Mouse (Mus musculus) embryonic facial prominence, embryonic 11.5 days (tissue): Measurements from ENCODE around the gene Acsl1. TPM values are rescaled to one million over a fixed set of nuclear protein-coding genes. Genes with fewer than 3 reads are reported as not detected.

Experiments used
- ATAC-seq: fragments of 200-750 bp; cut with Nextera tagmentation; replicated peaks from 2 replicates; pipeline ENCODE4 v1.8.0; 2017; ENCODE audit warnings: low read depth; ENCODE audit not compliant: insufficient number of reproducible peaks, low FRiP score, low TSS enrichment
- DNase-seq: peaks from one replicate; pipeline ENCODE4 v3.0.0-alpha.2; 2015; ENCODE audit warnings: low spot score
- H3K27ac ChIP-seq: fragments of 300-500 bp; sonication (generic); replicated peaks from 2 replicates; pipeline ENCODE4 v1.5.1; 2014; ENCODE audit warnings: mild to moderate bottlenecking, low read depth, low read length, control low read depth
- H3K27me3 ChIP-seq: fragments of 300-500 bp; sonication (generic); 2 replicates; pipeline ENCODE4 v1.6.1; 2014; ENCODE audit warnings: mild to moderate bottlenecking, low read length, moderate library complexity, mixed read lengths; ENCODE audit not compliant: control insufficient read depth, insufficient read depth
- H3K36me3 ChIP-seq: fragments of 300-500 bp; sonication (generic); replicated peaks from 2 replicates; pipeline ENCODE4 v1.6.1; 2014; ENCODE audit warnings: low read depth, mild to moderate bottlenecking, low read length, moderate library complexity, mixed read lengths; ENCODE audit not compliant: control insufficient read depth, insufficient read depth
- H3K4me1 ChIP-seq: fragments of 300-500 bp; sonication (generic); 2 replicates; pipeline ENCODE4 v1.6.1; 2014; ENCODE audit warnings: low read length, mixed read lengths; ENCODE audit not compliant: control insufficient read depth, insufficient read depth
- H3K4me2 ChIP-seq: fragments of 300-500 bp; sonication (generic); 2 replicates; pipeline ENCODE4 v1.6.1; 2014; ENCODE audit warnings: low read depth, mild to moderate bottlenecking, control low read depth, low read length, moderate library complexity
- H3K4me3 ChIP-seq: fragments of 300-500 bp; sonication (generic); 2 replicates; pipeline ENCODE4 v1.5.1; 2014; ENCODE audit warnings: low read depth, low read length, control low read depth
- H3K9ac ChIP-seq: fragments of 300-500 bp; sonication (generic); replicated peaks from 2 replicates; pipeline ENCODE4 v1.6.1; 2014; ENCODE audit warnings: mild to moderate bottlenecking, control low read depth, low read length
- H3K9me3 ChIP-seq: fragments of 300-500 bp; sonication (generic); replicated peaks from 2 replicates; pipeline ENCODE4 v1.6.1; 2016; ENCODE audit warnings: mild to moderate bottlenecking, low read length, inconsistent platforms, mixed read lengths; ENCODE audit not compliant: control insufficient read depth
- WGBS: fragments of 180-500 bp; shearing (Covaris S2); extraction: QIAGEN DNeasy Blood & Tissue Kit; methylation state at CpG from one replicate; pipeline ENCODE4 v1.1.7; 2014; 5-methylcytosine and 5-hydroxymethylcytosine counted together
- polyA plus RNA-seq: library from polyadenylated mRNA; unstranded; fragments of >200 nt; fragmentation: Nextera tagmentation; extraction: Ambion mirVana; gene quantifications from 2 replicates; pipeline ENCODE4 v1.2.1, GENCODE M21; 2014

The Acsl1 gene
- polyA plus RNA-seq, 1 experiment from 2014 or later: 11.7 TPM

DNA sequence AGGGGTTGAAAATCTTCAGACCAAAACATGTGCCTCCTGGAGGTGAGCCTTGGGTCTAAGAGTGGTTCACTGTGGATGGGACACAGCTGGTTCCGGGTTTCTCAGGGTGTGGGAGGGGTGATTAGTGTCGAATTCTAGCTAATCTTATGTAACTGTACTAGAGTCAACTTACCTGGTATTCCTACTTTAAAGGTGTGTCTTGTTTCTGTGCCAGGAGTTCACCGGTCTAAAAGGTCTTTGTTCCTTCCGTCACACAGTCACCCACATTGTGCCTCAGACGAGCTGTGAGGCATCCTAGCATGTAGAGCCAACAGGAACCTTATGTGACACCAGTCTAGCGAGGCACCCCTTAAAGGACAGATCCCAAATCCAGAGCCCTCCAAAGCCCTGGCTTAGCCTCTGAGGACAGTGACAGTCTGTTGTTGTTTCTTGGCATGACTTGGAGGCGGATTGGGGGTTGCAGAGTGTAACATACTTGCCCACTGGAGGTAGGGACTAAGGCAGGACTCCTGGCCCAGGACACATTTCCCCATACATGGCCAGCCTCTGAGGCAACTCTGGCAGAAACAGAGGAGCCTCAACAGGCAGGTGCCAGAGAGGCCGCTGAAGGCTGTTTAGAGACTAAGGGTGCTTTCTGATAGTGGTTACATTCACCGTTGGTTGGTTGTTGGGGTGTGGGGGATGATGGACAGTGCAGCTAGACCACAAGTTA is 7.1 kb downstream of the Acsl1 start:
- no peaks in the 10 kb centered on the region; the same call in 1 of the 2 replicates for H3K4me1 ChIP-seq
- WGBS: 81% methylated on average over 9 of the region's 9 CpGs
- H3K27ac ChIP-seq: no peak overlapping the region
- H3K4me3 ChIP-seq: no peak overlapping the region
- ATAC-seq (no peak), DNase-seq (no peak)
- no peaks in the 10 kb centered on the region for H3K27me3 ChIP-seq
- no peaks in the 10 kb centered on the region for H3K36me3 ChIP-seq
- no peak overlapping the region for H3K4me2 ChIP-seq
- H3K9me3 ChIP-seq: no peaks in the 10 kb centered on the region
- no peak overlapping the region for H3K9ac ChIP-seq

DNA sequence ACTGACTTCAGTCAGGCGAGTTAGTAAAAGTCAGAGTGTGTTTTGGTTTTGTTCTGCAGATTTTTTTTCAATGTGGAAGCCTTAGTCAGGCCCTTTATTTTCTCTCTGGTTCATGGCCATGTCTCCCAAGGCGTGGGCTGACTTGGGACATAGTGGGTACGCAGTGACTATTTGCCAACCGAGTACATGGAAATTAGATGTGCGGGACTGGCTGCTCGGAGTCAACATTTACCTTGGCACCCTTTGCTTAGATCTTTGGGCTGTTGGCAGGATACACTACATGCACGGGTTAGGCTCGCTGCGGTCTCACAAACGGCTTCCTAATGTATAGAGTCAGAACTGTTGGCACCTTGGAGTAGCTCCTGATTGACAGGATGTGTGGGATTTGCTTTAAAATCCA is 7.9 kb downstream of the Acsl1 start:
- ATAC-seq: no peak
- H3K4me3 ChIP-seq: no peak overlapping the region
- no peaks in the 10 kb centered on the region; the same call in 1 of the 2 replicates for H3K4me1 ChIP-seq
- no peaks in the 10 kb centered on the region for H3K36me3 ChIP-seq
- H3K9me3 ChIP-seq: no peaks in the 10 kb centered on the region
- WGBS: 90% methylated on average over 10 of the region's 10 CpGs
- H3K27ac ChIP-seq: no peak overlapping the region
- no peak overlapping the region for H3K4me2 ChIP-seq
- H3K27me3 ChIP-seq: no peaks in the 10 kb centered on the region
- no peak for DNase-seq
- no peak overlapping the region for H3K9ac ChIP-seq

DNA sequence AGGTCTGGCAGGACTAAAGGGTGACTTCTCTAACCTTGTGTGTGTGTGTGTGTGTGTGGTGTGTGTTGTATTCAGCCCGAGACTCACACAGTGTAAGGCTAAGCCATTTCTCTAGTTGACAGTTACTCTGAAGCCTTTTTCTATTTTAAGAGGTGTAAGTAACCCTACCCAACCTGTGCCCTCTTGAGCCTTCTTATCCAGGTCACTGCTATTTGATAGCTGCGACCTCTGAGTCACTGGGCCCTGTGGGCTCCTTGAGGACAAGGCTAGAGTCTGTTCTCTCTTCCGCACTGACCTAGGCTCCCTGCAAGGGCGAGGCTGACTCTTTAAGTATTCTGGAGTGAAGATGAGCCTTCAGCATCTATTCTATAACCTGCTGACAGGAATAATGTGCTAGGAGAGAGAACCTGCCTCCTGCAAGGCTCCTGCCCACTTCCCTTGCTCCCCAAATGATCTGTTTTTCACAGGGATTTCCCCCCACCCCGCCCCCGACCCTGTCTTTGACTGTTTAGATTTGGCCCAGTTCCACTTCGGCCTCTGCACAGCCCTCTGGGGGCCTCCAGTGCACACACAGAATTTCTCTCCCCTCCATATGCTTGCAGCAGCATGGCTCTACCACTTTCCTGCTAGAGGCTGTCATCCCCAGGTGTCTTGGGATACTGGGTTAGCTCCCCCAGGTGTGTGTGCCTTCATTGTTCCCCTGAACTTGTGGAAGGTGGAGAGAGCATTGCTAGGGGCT is 9.1 kb downstream of the Acsl1 start:
- H3K36me3 ChIP-seq: no peaks in the 10 kb centered on the region
- no peak overlapping the region for H3K9ac ChIP-seq
- H3K4me1 ChIP-seq: no peaks in the 10 kb centered on the region; the same call in 1 of the 2 replicates
- DNase-seq (no peak), ATAC-seq (no peak)
- no peak overlapping the region for H3K27ac ChIP-seq
- no peaks in the 10 kb centered on the region for H3K27me3 ChIP-seq
- 38% methylated on average over 7 of the region's 7 CpGs for WGBS
- H3K4me3 ChIP-seq: no peak overlapping the region
- H3K4me2 ChIP-seq: no peak overlapping the region
- H3K9me3 ChIP-seq: no peaks in the 10 kb centered on the region

DNA sequence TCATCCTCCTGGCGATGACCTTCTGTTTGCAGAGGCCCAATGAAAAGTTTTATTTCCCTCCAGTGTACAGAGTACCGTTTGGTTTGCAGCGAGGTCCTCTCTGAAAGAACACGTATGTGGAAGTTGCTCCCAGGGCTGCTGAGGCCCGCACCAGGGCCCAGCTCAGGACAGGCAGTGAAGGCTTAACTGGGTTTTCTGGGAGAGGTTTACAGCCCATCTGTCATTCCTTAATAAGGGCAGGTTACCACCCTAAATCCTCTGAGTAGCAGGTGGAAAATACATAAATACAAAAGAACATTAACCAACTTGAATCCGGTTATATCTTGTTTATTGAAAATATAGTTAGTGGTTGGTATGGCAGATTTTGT is 9.7 kb downstream of the Acsl1 start:
- no peak overlapping the region for H3K9ac ChIP-seq
- H3K27ac ChIP-seq: no peak overlapping the region
- H3K36me3 ChIP-seq: no peaks in the 10 kb centered on the region
- no peak for ATAC-seq
- no peaks in the 10 kb centered on the region for H3K27me3 ChIP-seq
- no peak overlapping the region for H3K4me3 ChIP-seq
- 72% methylated on average over 6 of the region's 6 CpGs for WGBS
- no peaks in the 10 kb centered on the region; the same call in 1 of the 2 replicates for H3K4me1 ChIP-seq
- no peaks in the 10 kb centered on the region for H3K9me3 ChIP-seq
- DNase-seq: no peak
- no peak overlapping the region for H3K4me2 ChIP-seq

DNA sequence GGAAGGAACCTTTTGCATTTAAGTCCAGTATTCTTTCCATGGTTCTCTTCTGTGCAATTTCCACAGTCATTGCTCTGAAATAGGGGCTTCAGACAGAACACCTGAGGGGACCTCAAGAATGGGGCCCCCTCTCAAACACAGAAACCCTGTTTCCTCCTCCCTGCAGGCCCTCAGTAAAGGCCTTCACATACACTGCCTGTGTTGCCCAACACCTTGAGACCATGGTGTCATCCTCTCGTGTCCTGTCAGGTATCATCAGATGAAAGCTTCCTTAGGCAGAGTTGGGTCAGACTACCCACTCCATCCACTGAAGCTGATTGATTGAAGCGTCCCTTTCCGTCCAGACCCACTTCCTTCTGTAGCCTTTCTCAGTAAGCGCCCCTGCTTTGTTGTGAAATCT is 11.9 kb downstream of the Acsl1 start:
- 80% methylated on average over 4 of the region's 4 CpGs for WGBS
- DNase-seq (no peak), ATAC-seq (no peak)
- no peak overlapping the region for H3K4me3 ChIP-seq
- H3K27me3 ChIP-seq: no peaks in the 10 kb centered on the region
- no peaks in the 10 kb centered on the region for H3K36me3 ChIP-seq
- no peak overlapping the region for H3K27ac ChIP-seq
- H3K4me2 ChIP-seq: no peak overlapping the region
- H3K9ac ChIP-seq: no peak overlapping the region
- no peaks in the 10 kb centered on the region; the same call in 1 of the 2 replicates for H3K4me1 ChIP-seq
- no peaks in the 10 kb centered on the region for H3K9me3 ChIP-seq

DNA sequence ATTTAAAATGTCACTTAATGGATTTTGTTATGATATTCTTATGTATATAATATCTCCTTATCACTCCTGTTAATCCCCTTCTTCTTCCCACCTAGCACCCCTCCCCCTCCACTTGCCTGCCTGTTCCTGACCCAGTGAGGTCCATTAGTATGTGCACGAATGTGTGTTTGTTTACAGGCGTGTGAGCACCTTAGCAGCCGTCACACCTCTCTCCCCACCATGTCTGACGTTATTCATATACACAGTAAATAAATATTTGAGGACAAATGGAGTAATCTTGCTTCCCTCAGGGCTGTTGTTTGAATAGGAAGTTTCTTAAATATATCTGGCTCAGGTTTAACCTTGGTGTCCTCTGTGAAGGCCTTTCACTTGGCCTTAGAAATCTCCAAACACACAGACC is 12.4 kb downstream of the Acsl1 start:
- DNase-seq (no peak), ATAC-seq (no peak)
- no peak overlapping the region for H3K4me3 ChIP-seq
- WGBS: 76% methylated on average over 4 of the region's 4 CpGs
- H3K4me2 ChIP-seq: no peak overlapping the region
- no peak overlapping the region for H3K9ac ChIP-seq
- no peaks in the 10 kb centered on the region for H3K27me3 ChIP-seq
- H3K9me3 ChIP-seq: no peaks in the 10 kb centered on the region
- H3K36me3 ChIP-seq: no peaks in the 10 kb centered on the region
- no peak overlapping the region for H3K27ac ChIP-seq
- peaks cover 4% of the 10 kb centered on the region for H3K4me1 ChIP-seq

DNA sequence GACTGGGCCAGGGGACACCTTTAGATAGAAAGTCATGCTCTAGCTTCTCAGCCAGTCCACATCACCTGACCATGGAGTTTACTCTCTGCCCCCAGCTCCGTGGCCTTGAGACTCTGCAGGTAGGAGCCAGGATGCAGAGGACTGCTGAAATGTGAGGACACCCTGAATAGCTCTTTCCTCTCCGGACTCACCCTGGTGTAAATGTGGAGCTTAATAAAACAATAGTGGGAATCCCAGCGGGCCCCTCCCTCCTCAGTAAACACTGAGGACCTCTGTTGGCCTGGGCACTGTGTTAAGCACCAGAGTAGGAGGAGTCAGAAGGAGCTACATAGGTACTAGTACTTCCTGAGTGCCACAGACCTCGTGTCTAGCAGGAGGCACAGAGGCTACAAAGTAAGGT is 13.2 kb downstream of the Acsl1 start:
- whole genome bisulfite sequencing: 39% methylated on average over 4 of the region's 4 CpGs
- Histone ChIP-seq H3K9me3 (no peaks in the 10 kb centered on the region), H3K36me3 (no peaks in the 10 kb centered on the region), H3K27me3 (no peaks in the 10 kb centered on the region), H3K4me2 (no peak overlapping the region), H3K4me3 (no peak overlapping the region), H3K4me1 (peaks cover 4% of the 10 kb centered on the region), H3K27ac (no peak overlapping the region), H3K9ac (no peak overlapping the region)
- ATAC-seq (no peak), DNase-seq (no peak)

DNA sequence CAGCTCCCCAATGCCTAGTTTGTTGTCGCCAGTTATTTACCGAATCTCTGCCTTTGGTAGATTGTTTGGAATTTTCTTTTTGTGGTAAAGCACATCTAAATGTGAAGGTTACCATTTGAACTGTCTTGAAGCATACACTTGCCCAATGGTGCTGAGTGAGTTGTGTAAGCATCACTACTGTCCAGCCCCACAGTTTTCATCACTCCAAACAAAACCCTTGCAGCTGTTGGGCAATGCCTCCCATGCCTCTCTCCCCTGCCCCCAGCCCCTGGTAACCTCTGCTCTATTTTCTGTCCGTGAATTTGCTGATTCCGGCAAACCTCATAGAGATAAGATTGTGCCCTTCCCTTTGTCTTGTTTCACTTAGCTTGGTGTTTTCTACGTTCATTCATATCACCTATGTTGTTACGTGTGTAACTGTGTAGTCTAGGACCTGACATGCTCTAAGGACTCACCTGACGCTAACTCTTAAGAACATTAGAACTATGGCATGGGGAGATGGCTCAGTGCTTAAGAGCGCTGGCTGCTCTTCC is 14.2 kb downstream of the Acsl1 start:
- 87% methylated on average over 8 of the region's 8 CpGs for WGBS
- DNase-seq (no peak), ATAC-seq (no peak)
- no peak overlapping the region for H3K4me3 ChIP-seq
- H3K9me3 ChIP-seq: no peaks in the 10 kb centered on the region
- H3K27me3 ChIP-seq: no peaks in the 10 kb centered on the region
- H3K36me3 ChIP-seq: no peaks in the 10 kb centered on the region
- peaks cover 4% of the 10 kb centered on the region for H3K4me1 ChIP-seq
- H3K4me2 ChIP-seq: no peak overlapping the region
- no peak overlapping the region for H3K9ac ChIP-seq
- H3K27ac ChIP-seq: no peak overlapping the region
